Mouse (Mus musculus): ENCODE data around the gene Bri3. TPM values are rescaled to one million over a fixed set of nuclear protein-coding genes. Genes with fewer than 3 reads are reported as not detected.
A peak's percentile ranks its signal among the peaks of the same experiment; 100 is the strongest.

The Bri3 gene
- polyA plus RNA-seq, 1 experiment = not detected

- no peak for TF ChIP-seq CTCF (IDR thresholded peaks at IDR 0.05; ENCODE audit: insufficient read depth, low read depth, low read length)
- TF ChIP-seq POLR2A (IDR thresholded peaks at IDR 0.05; ENCODE audit: insufficient read depth, low read depth, low read length) = no peak
- 40% methylated on average over 11 of the region's 11 CpGs for WGBS
- Histone ChIP-seq H3K4me3 (ENCODE audit: insufficient read depth, low read depth, low read length) (no peak overlapping the region), H3K27ac (ENCODE audit: insufficient read depth, low read depth, low read length) (no peak overlapping the region), H3K4me1 (ENCODE audit: control insufficient read depth, insufficient read depth, low read length) (peaks cover 9% of the 10 kb centered on the region)
Measured at GRCm38 (mm10) chr5:144226220-144226619, 18.0 kb upstream of the Bri3 start.

GRCm38 (mm10) chr5:144230216-144230615 is 14.0 kb upstream of the Bri3 start:
- Histone ChIP-seq H3K27ac (ENCODE audit: insufficient read depth, low read depth, low read length) (no peak overlapping the region), H3K4me1 (ENCODE audit: control insufficient read depth, insufficient read depth, low read length) (peaks cover 5% of the 10 kb centered on the region; the same call in 1 of the 2 replicates), H3K4me3 (ENCODE audit: insufficient read depth, low read depth, low read length) (no peak overlapping the region)
- no peak for TF ChIP-seq POLR2A (IDR thresholded peaks at IDR 0.05; ENCODE audit: insufficient read depth, low read depth, low read length)
- TF ChIP-seq CTCF (IDR thresholded peaks at IDR 0.05; ENCODE audit: insufficient read depth, low read depth, low read length) = no peak
- WGBS = 87% methylated on average over 7 of the region's 7 CpGs

GRCm38 (mm10) chr5:144231410-144231809 is 12.8 kb upstream of the Bri3 start:
- no peak for TF ChIP-seq CTCF (IDR thresholded peaks at IDR 0.05; ENCODE audit: insufficient read depth, low read depth, low read length)
- no peak for TF ChIP-seq POLR2A (IDR thresholded peaks at IDR 0.05; ENCODE audit: insufficient read depth, low read depth, low read length)
- 63% methylated on average over 1 of the region's 1 CpGs for WGBS
- H3K27ac ChIP-seq (ENCODE audit: insufficient read depth, low read depth, low read length) = no peak overlapping the region
- no peak overlapping the region for H3K4me3 ChIP-seq (ENCODE audit: insufficient read depth, low read depth, low read length)
- peaks cover 5% of the 10 kb centered on the region; the same call in 1 of the 2 replicates for H3K4me1 ChIP-seq (ENCODE audit: control insufficient read depth, insufficient read depth, low read length)

- H3K4me3 ChIP-seq (ENCODE audit: insufficient read depth, low read depth, low read length) = no peak overlapping the region
- TF ChIP-seq CTCF (IDR thresholded peaks at IDR 0.05; ENCODE audit: insufficient read depth, low read depth, low read length) (no peak), POLR2A (IDR thresholded peaks at IDR 0.05; ENCODE audit: insufficient read depth, low read depth, low read length) (no peak)
- WGBS = 82% methylated on average over 5 of the region's 5 CpGs
- peaks cover 5% of the 10 kb centered on the region; the same call in 1 of the 2 replicates for H3K4me1 ChIP-seq (ENCODE audit: control insufficient read depth, insufficient read depth, low read length)
- H3K27ac ChIP-seq (ENCODE audit: insufficient read depth, low read depth, low read length) = no peak overlapping the region
Measured at GRCm38 (mm10) chr5:144232531-144232930, 11.7 kb upstream of the Bri3 start.

- Histone ChIP-seq H3K27ac (ENCODE audit: insufficient read depth, low read depth, low read length) (peak overlapping the region; percentile 4; the same call in 1 of the 2 replicates), H3K4me1 (ENCODE audit: control insufficient read depth, insufficient read depth, low read length) (peaks cover 5% of the 10 kb centered on the region; the same call in 1 of the 2 replicates), H3K4me3 (ENCODE audit: insufficient read depth, low read depth, low read length) (no peak overlapping the region)
- TF ChIP-seq POLR2A (IDR thresholded peaks at IDR 0.05; ENCODE audit: insufficient read depth, low read depth, low read length) (no peak), CTCF (IDR thresholded peaks at IDR 0.05; ENCODE audit: insufficient read depth, low read depth, low read length) (no peak)
- 55% methylated on average over 6 of the region's 6 CpGs for WGBS
Measured at GRCm38 (mm10) chr5:144234222-144234621, 10.0 kb upstream of the Bri3 start.

- H3K27ac ChIP-seq (ENCODE audit: insufficient read depth, low read depth, low read length) = no peak overlapping the region
- WGBS = 20% methylated on average over 7 of the region's 7 CpGs
- no peak for TF ChIP-seq POLR2A (IDR thresholded peaks at IDR 0.05; ENCODE audit: insufficient read depth, low read depth, low read length)
- TF ChIP-seq CTCF (IDR thresholded peaks at IDR 0.05; ENCODE audit: insufficient read depth, low read depth, low read length) = no peak
Measured at GRCm38 (mm10) chr5:144234714-144235113, 9.5 kb upstream of the Bri3 start.

GRCm38 (mm10) chr5:144238969-144239368 is 5.3 kb upstream of the Bri3 start:
- H3K27ac ChIP-seq (ENCODE audit: insufficient read depth, low read depth, low read length) = no peak overlapping the region
- peaks cover 3% of the 10 kb centered on the region; the same call in 1 of the 2 replicates for H3K4me1 ChIP-seq (ENCODE audit: control insufficient read depth, insufficient read depth, low read length)
- no peak overlapping the region for H3K4me3 ChIP-seq (ENCODE audit: insufficient read depth, low read depth, low read length)
- TF ChIP-seq CTCF (IDR thresholded peaks at IDR 0.05; ENCODE audit: insufficient read depth, low read depth, low read length) = no peak
- no peak for TF ChIP-seq POLR2A (IDR thresholded peaks at IDR 0.05; ENCODE audit: insufficient read depth, low read depth, low read length)
- WGBS = 89% methylated on average over 1 of the region's 1 CpGs

More at GRCm38 (mm10) chr5:144234714-144235113, 9.5 kb upstream of the Bri3 start:
- H3K4me1 ChIP-seq (ENCODE audit: control insufficient read depth, insufficient read depth, low read length) = peaks cover 5% of the 10 kb centered on the region; the same call in 1 of the 2 replicates
- H3K4me3 ChIP-seq (ENCODE audit: insufficient read depth, low read depth, low read length) = no peak overlapping the region

GRCm38 (mm10) chr5:144245592-144245991 is 1.4 kb downstream of the Bri3 start:
- TF ChIP-seq POLR2A (IDR thresholded peaks at IDR 0.05; ENCODE audit: insufficient read depth, low read depth, low read length) = no peak
- TF ChIP-seq CTCF (IDR thresholded peaks at IDR 0.05; ENCODE audit: insufficient read depth, low read depth, low read length) = no peak
- WGBS = 67% methylated on average over 2 of the region's 2 CpGs
- H3K27ac ChIP-seq (ENCODE audit: insufficient read depth, low read depth, low read length) = no peak overlapping the region
- no peaks in the 10 kb centered on the region for H3K4me1 ChIP-seq (ENCODE audit: control insufficient read depth, insufficient read depth, low read length)
- H3K4me3 ChIP-seq (ENCODE audit: insufficient read depth, low read depth, low read length) = no peak overlapping the region

- Histone ChIP-seq H3K4me3 (ENCODE audit: insufficient read depth, low read depth, low read length) (no peak overlapping the region), H3K4me1 (ENCODE audit: control insufficient read depth, insufficient read depth, low read length) (no peaks in the 10 kb centered on the region), H3K27ac (ENCODE audit: insufficient read depth, low read depth, low read length) (no peak overlapping the region)
- WGBS = 83% methylated on average over 7 of the region's 7 CpGs
- TF ChIP-seq CTCF (IDR thresholded peaks at IDR 0.05; ENCODE audit: insufficient read depth, low read depth, low read length) (no peak), POLR2A (IDR thresholded peaks at IDR 0.05; ENCODE audit: insufficient read depth, low read depth, low read length) (no peak)
Measured at GRCm38 (mm10) chr5:144246669-144247068, 2.4 kb downstream of the Bri3 start.

- no peaks in the 10 kb centered on the region for H3K4me1 ChIP-seq (ENCODE audit: control insufficient read depth, insufficient read depth, low read length)
- no peak overlapping the region for H3K27ac ChIP-seq (ENCODE audit: insufficient read depth, low read depth, low read length)
- WGBS = 94% methylated on average over 10 of the region's 10 CpGs
- H3K4me3 ChIP-seq (ENCODE audit: insufficient read depth, low read depth, low read length) = no peak overlapping the region
- no peak for TF ChIP-seq POLR2A (IDR thresholded peaks at IDR 0.05; ENCODE audit: insufficient read depth, low read depth, low read length)
- TF ChIP-seq CTCF (IDR thresholded peaks at IDR 0.05; ENCODE audit: insufficient read depth, low read depth, low read length) = no peak
Measured at GRCm38 (mm10) chr5:144247307-144247706, 3.1 kb downstream of the Bri3 start.
